Comparison of ENCODE assay signal across 19 mouse cellular contexts in genomic region chr1:136159830-136160229, GRCm38 (mm10). TPM values are rescaled to one million over a fixed set of nuclear protein-coding genes. Genes with fewer than 3 reads are reported as not detected.
DNase-seq lines count a peak whose midpoint lies in the region; ATAC-seq and TF ChIP-seq lines count a peak whose summit lies in the region.
"Had no signal": no experiment of that assay in that cellular context is flagged by ENCODE, and none has a peak within 500 bp of the region (broad histone marks: within the 10 kb centered on the region; RNA-seq: fewer than 3 reads in every experiment).

No protein-coding gene starts in this region.

- 49% methylated on average over 12 of the region's 12 CpGs for WGBS in heart, embryonic 13.5 days
- WGBS in liver, embryonic 14.5 days (ENCODE audit: insufficient replicate concordance), result 73% methylated on average over 12 of the region's 12 CpGs
- WGBS in liver, embryonic 11.5 days, result 59% methylated on average over 12 of the region's 12 CpGs

- no peak for TF ChIP-seq EP300 in liver, embryonic 14.5 days (IDR thresholded peaks at IDR 0.05; ENCODE audit: low read depth)

- H3K4me2 ChIP-seq in heart, embryonic 13.5 days, result peak overlapping the region; percentile 40
- no peak overlapping the region for H3K4me2 ChIP-seq in liver, embryonic 14.5 days (ENCODE audit: low read depth)
- no peak overlapping the region for H3K4me2 ChIP-seq in liver, embryonic 11.5 days
- H3K4me2 ChIP-seq: embryonic facial prominence, embryonic 13.5 days; kidney, embryonic 15.5 days; neural tube, embryonic 15.5 days had no signal

- ATAC-seq in heart, embryonic 13.5 days (ENCODE audit: extremely low read depth, insufficient number of reproducible peaks, low FRiP score, low TSS enrichment), result no peak
- ATAC-seq in liver, embryonic 14.5 days (ENCODE audit: insufficient read depth), result no peak
- no peak for ATAC-seq in liver, embryonic 11.5 days (replicated peaks; ENCODE audit: low FRiP score)

- H3K9me3 ChIP-seq in heart, embryonic 13.5 days, result no peaks in the 10 kb centered on the region
- H3K9me3 ChIP-seq in liver, embryonic 14.5 days (ENCODE audit: control insufficient read depth, low read length), result no peaks in the 10 kb centered on the region
- no peaks in the 10 kb centered on the region for H3K9me3 ChIP-seq in liver, embryonic 11.5 days (ENCODE audit: control insufficient read depth, low read length)
- no peaks in the 10 kb centered on the region for H3K9me3 ChIP-seq in E14TG2a.4 (ENCODE audit: low read length)
- H3K9me3 ChIP-seq: embryonic facial prominence, embryonic 13.5 days; heart, embryonic 15.5 days; kidney, embryonic 15.5 days; liver, embryonic 15.5 days; neural tube, embryonic 15.5 days had no signal

- intact Hi-C loops in heart, postnatal 36 days (cut with DNase I), result no loop called here
- intact Hi-C loops in gastrocnemius, adult 2 months (cut with DNase I), result no loop called here

- H3K4me3 ChIP-seq in heart, embryonic 13.5 days, result peak overlapping the region; percentile 28; the same call in 1 of the 2 replicates
- no peak overlapping the region for H3K4me3 ChIP-seq in liver, embryonic 14.5 days (ENCODE audit: insufficient read depth in 1 of 2, low read depth in 2 of 2, low read length in 2 of 2)
- H3K4me3 ChIP-seq in liver, embryonic 11.5 days (ENCODE audit: low read depth, low read length), result no peak overlapping the region
- peak overlapping the region; percentile 76 for H3K4me3 ChIP-seq in E14TG2a.4 (replicated peaks; ENCODE audit: low read length)
- no peak overlapping the region for H3K4me3 ChIP-seq in gastrocnemius, adult 2 months
- H3K4me3 ChIP-seq: embryonic facial prominence, embryonic 13.5 days; heart, embryonic 15.5 days; kidney, embryonic 15.5 days; liver, embryonic 15.5 days; neural tube, embryonic 15.5 days had no signal

- no peaks in the 10 kb centered on the region for H3K27me3 ChIP-seq in heart, embryonic 13.5 days (replicated peaks)
- no peaks in the 10 kb centered on the region for H3K27me3 ChIP-seq in liver, embryonic 14.5 days (ENCODE audit: control insufficient read depth, insufficient read depth, low read length)
- H3K27me3 ChIP-seq in liver, embryonic 11.5 days (replicated peaks; ENCODE audit: control insufficient read depth, insufficient read depth, low read length), result no peaks in the 10 kb centered on the region
- peaks cover 23% of the 10 kb centered on the region for H3K27me3 ChIP-seq in E14TG2a.4 (ENCODE audit: insufficient read depth, low read length)
- H3K27me3 ChIP-seq: embryonic facial prominence, embryonic 13.5 days; heart, embryonic 15.5 days; kidney, embryonic 15.5 days; liver, embryonic 15.5 days; neural tube, embryonic 15.5 days had no signal

- H3K9ac ChIP-seq in heart, embryonic 13.5 days, result no peak overlapping the region
- no peak overlapping the region for H3K9ac ChIP-seq in liver, embryonic 14.5 days (replicated peaks)
- H3K9ac ChIP-seq in liver, embryonic 11.5 days (ENCODE audit: low read depth, low read length), result no peak overlapping the region
- H3K9ac ChIP-seq: embryonic facial prominence, embryonic 13.5 days; heart, embryonic 15.5 days; kidney, embryonic 15.5 days; liver, embryonic 15.5 days; neural tube, embryonic 15.5 days had no signal

- DNase-seq in heart, postnatal 36 days, result no peak
- no peak for DNase-seq in liver, embryonic 14.5 days (ENCODE audit: low read depth in 3 of 3, low spot score in 3 of 3)
- no peak for DNase-seq in liver, embryonic 11.5 days (ENCODE audit: low spot score)
- peak; percentile 74 for DNase-seq in R1 (ENCODE audit: low read depth, low spot score)
- no peak for DNase-seq in gastrocnemius, adult 2 months
- DNase-seq: adrenal gland, postnatal 25 days; cerebellum, postnatal 36 days; retina, postnatal 1 day; spleen, adult 18-20 months had no signal

- H3K36me3 ChIP-seq in heart, embryonic 13.5 days, result peaks cover 68% of the 10 kb centered on the region
- no peaks in the 10 kb centered on the region for H3K36me3 ChIP-seq in liver, embryonic 14.5 days (replicated peaks; ENCODE audit: control insufficient read depth, insufficient read depth, low read depth)
- peaks cover 15% of the 10 kb centered on the region; the same call in 1 of the 2 replicates for H3K36me3 ChIP-seq in liver, embryonic 11.5 days (ENCODE audit: control insufficient read depth, insufficient read depth, low read length)
- peaks cover 17% of the 10 kb centered on the region for H3K36me3 ChIP-seq in E14TG2a.4 (ENCODE audit: insufficient read depth, low read length)
- H3K36me3 ChIP-seq: heart, embryonic 15.5 days had no signal

- TF ChIP-seq CTCF in liver, embryonic 14.5 days (IDR thresholded peaks at IDR 0.05; ENCODE audit: low read depth), result peak; percentile 42; the same call in 1 of the 2 replicates
- peak; percentile 53 for TF ChIP-seq CTCF in E14TG2a.4 (conservative IDR thresholded peaks at IDR 0.05; ENCODE audit: low read length)
- no peak for TF ChIP-seq CTCF in gastrocnemius, adult 2 months (IDR thresholded peaks at IDR 0.05)

- H3K27ac ChIP-seq in heart, embryonic 13.5 days (replicated peaks), result no peak overlapping the region
- H3K27ac ChIP-seq in liver, embryonic 14.5 days, result no peak overlapping the region
- H3K27ac ChIP-seq in liver, embryonic 11.5 days (ENCODE audit: low read depth, low read length), result no peak overlapping the region
- no peak overlapping the region for H3K27ac ChIP-seq in gastrocnemius, adult 2 months
- H3K27ac ChIP-seq: embryonic facial prominence, embryonic 13.5 days; heart, embryonic 15.5 days; kidney, embryonic 15.5 days; liver, embryonic 15.5 days; neural tube, embryonic 15.5 days had no signal

- H3K4me1 ChIP-seq in heart, embryonic 13.5 days, result peaks cover 10% of the 10 kb centered on the region; the same call in 1 of the 2 replicates
- H3K4me1 ChIP-seq in liver, embryonic 14.5 days (replicated peaks; ENCODE audit: control insufficient read depth in 2 of 2, insufficient read depth in 2 of 2, low read length in 1 of 2), result no peaks in the 10 kb centered on the region
- no peaks in the 10 kb centered on the region for H3K4me1 ChIP-seq in liver, embryonic 11.5 days (replicated peaks; ENCODE audit: control insufficient read depth, insufficient read depth, low read length)
- H3K4me1 ChIP-seq in E14TG2a.4 (replicated peaks; ENCODE audit: low read depth, low read length), result peaks cover 28% of the 10 kb centered on the region
- H3K4me1 ChIP-seq: embryonic facial prominence, embryonic 13.5 days; heart, embryonic 15.5 days; kidney, embryonic 15.5 days; liver, embryonic 15.5 days; neural tube, embryonic 15.5 days had no signal

RNA-seq across cellular contexts. Expression of gene Kif21b, which starts 28.6 kb away (rescaled TPM):
- polyA plus RNA-seq in heart, embryonic 13.5 days (2015; fragmentation: Nextera tagmentation; extraction: Ambion mirVana), result 1.5 and 1.7 TPM in 2 replicates
- total RNA-seq in heart, postnatal 36 days (2021), result under 1 TPM; 0.92 to 0.95 TPM
- 1.8 and 2.2 TPM in 2 replicates for polyA plus RNA-seq in liver, embryonic 14.5 days (2012; rRNA removed)
- 1.0 and 1.2 TPM in 2 replicates for polyA plus RNA-seq in liver, embryonic 14.5 days (2014; fragmentation: Nextera tagmentation; extraction: Ambion mirVana)
- polyA plus RNA-seq in liver, embryonic 11.5 days (2014; fragmentation: Nextera tagmentation; extraction: Ambion mirVana), result 3.6 and 4.8 TPM in 2 replicates
- total RNA-seq in gastrocnemius, adult 2 months (2021), result under 1 TPM; 0.46 to 0.47 TPM

RNA-seq across cellular contexts. Expression of gene Mroh3, which starts 52.8 kb away (rescaled TPM):
- not detected in 2 replicates for polyA plus RNA-seq in heart, embryonic 13.5 days (2015; fragmentation: Nextera tagmentation; extraction: Ambion mirVana)
- not detected for total RNA-seq in heart, postnatal 36 days (2021)
- 0.05 TPM in 1 of 2 replicates, not detected in the other for polyA plus RNA-seq in liver, embryonic 14.5 days (2012; rRNA removed)
- 0.15 and 0.23 TPM in 2 replicates for polyA plus RNA-seq in liver, embryonic 14.5 days (2014; fragmentation: Nextera tagmentation; extraction: Ambion mirVana)
- polyA plus RNA-seq in liver, embryonic 11.5 days (2014; fragmentation: Nextera tagmentation; extraction: Ambion mirVana), result not detected in 2 replicates
- total RNA-seq in gastrocnemius, adult 2 months (2021), result not detected
- total RNA-seq: adrenal gland, postnatal 25 days; gastrocnemius, adult 8-10 months; megakaryocyte progenitor cell, adult 5-6 weeks; monocyte, adult 5-6 weeks had no signal
- polyA plus RNA-seq: heart, embryonic 15.5 days; liver, embryonic 15.5 days; neural tube, embryonic 15.5 days had no signal

Comparison
In these comparisons a context has a peak if more than half of its experiments do, and no peak if none do; other contexts are left out.
1. H3K4me3 ChIP-seq: peak in heart, embryonic 13.5 days (single experiment) and E14TG2a.4 (single experiment); none in liver, embryonic 14.5 days (0 of 2), liver, embryonic 11.5 days (single experiment) and gastrocnemius, adult 2 months (single experiment).